Mouse (Mus musculus): Measurements from ENCODE around the gene Mptx1. TPM values are rescaled to one million over a fixed set of nuclear protein-coding genes. Genes with fewer than 3 reads are reported as not detected.

The Mptx1 gene
- not detected in 2 replicates for polyA plus RNA-seq (2015; fragmentation: Nextera tagmentation; extraction: Ambion mirVana)

GRCm38 (mm10) chr1:174330218-174330617, at the start of gene Mptx1:
Gene Mptx1, plus strand, starts transcription at chr1:174330518.

GRCm38 (mm10) chr1:174364882-174365451, 34.6 kb downstream of the Mptx1 start, which contains the start of gene Olfr417:
Gene Olfr417, plus strand, starts transcription at chr1:174365122.

Other genes starting within 250 kb of the Mptx1 start
- not detected in 2 replicates for gene Olfr429, start 246.2 kb upstream of the Mptx1 start, polyA plus RNA-seq (2015; fragmentation: Nextera tagmentation; extraction: Ambion mirVana)
- gene Olfr427, start 233.6 kb upstream of the Mptx1 start, polyA plus RNA-seq (2015; fragmentation: Nextera tagmentation; extraction: Ambion mirVana), result not detected in 2 replicates
- gene Olfr231, start 209.4 kb upstream of the Mptx1 start, polyA plus RNA-seq (2015; fragmentation: Nextera tagmentation; extraction: Ambion mirVana), result not detected in 2 replicates
- not detected in 2 replicates for gene Olfr424, start 199.0 kb upstream of the Mptx1 start, polyA plus RNA-seq (2015; fragmentation: Nextera tagmentation; extraction: Ambion mirVana)
- gene Olfr420, start 174.9 kb upstream of the Mptx1 start, polyA plus RNA-seq (2015; fragmentation: Nextera tagmentation; extraction: Ambion mirVana), result not detected in 2 replicates
- 0.06 and 0.10 TPM in 2 replicates for gene Spta1, start 157.7 kb upstream of the Mptx1 start, polyA plus RNA-seq (2015; fragmentation: Nextera tagmentation; extraction: Ambion mirVana)
- gene Olfr419, start 78.5 kb upstream of the Mptx1 start, polyA plus RNA-seq (2015; fragmentation: Nextera tagmentation; extraction: Ambion mirVana), result not detected in 2 replicates
- gene Olfr417, start 34.6 kb downstream of the Mptx1 start, polyA plus RNA-seq (2015; fragmentation: Nextera tagmentation; extraction: Ambion mirVana), result not detected in 2 replicates
- not detected in 2 replicates for gene Olfr248, start 60.5 kb downstream of the Mptx1 start, polyA plus RNA-seq (2015; fragmentation: Nextera tagmentation; extraction: Ambion mirVana)
- not detected in 2 replicates for gene Olfr414, start 93.5 kb downstream of the Mptx1 start, polyA plus RNA-seq (2015; fragmentation: Nextera tagmentation; extraction: Ambion mirVana)
- not detected in 2 replicates for gene Olfr220, start 111.6 kb downstream of the Mptx1 start, polyA plus RNA-seq (2015; fragmentation: Nextera tagmentation; extraction: Ambion mirVana)
- gene Fmn2, start 171.3 kb downstream of the Mptx1 start, polyA plus RNA-seq (2015; fragmentation: Nextera tagmentation; extraction: Ambion mirVana), result 0.04 and 0.05 TPM in 2 replicates